Mouse (Mus musculus) hindbrain, postnatal 0 days (tissue): ENCODE measurements at regions not wholly inside any gene's neighbourhood (a gene's known extent, or its start where the extent isn't known, plus 50 kb on each side); places are given as distances from the start of the nearest gene placed in this dataset.

ENCODE experiments used
- ATAC-seq: fragments of 200-750 bp; cut with Nextera tagmentation; 2 replicates; pipeline ENCODE4 v1.8.0; 2017; ENCODE audit warnings: mild to moderate bottlenecking, moderate TSS enrichment, moderate library complexity
- DNase-seq: peaks from one replicate; pipeline ENCODE4 v3.0.0-alpha.2; 2015; ENCODE audit warnings: low spot score
- H3K27ac ChIP-seq: fragments of 300-500 bp; sonication (generic); 2 replicates; pipeline ENCODE4 v1.5.1; 2014; ENCODE audit warnings: mild to moderate bottlenecking
- H3K27me3 ChIP-seq: fragments of 300-500 bp; sonication (generic); 2 replicates; pipeline ENCODE4 v1.6.1; 2014; ENCODE audit warnings: low read length, mixed read lengths; ENCODE audit not compliant: insufficient read depth
- H3K36me3 ChIP-seq: fragments of 300-500 bp; sonication (generic); 2 replicates; pipeline ENCODE4 v1.6.1; 2014; ENCODE audit warnings: low read length, mixed read lengths; ENCODE audit not compliant: insufficient read depth
- H3K4me1 ChIP-seq: fragments of 300-500 bp; sonication (generic); 2 replicates; pipeline ENCODE4 v1.6.1; 2014; ENCODE audit warnings: antibody characterized with exemption, low read length, mixed read lengths; ENCODE audit not compliant: insufficient read depth
- H3K4me2 ChIP-seq: fragments of 300-500 bp; sonication (generic); 2 replicates; pipeline ENCODE4 v1.6.1; 2014; ENCODE audit warnings: low read depth, mild to moderate bottlenecking, low read length, moderate library complexity, mixed read lengths
- H3K4me3 ChIP-seq: fragments of 300-500 bp; sonication (generic); 2 replicates; pipeline ENCODE4 v1.5.1; 2014; ENCODE audit warnings: low read length
- H3K9ac ChIP-seq: fragments of 300-500 bp; sonication (generic); replicated peaks from 2 replicates; pipeline ENCODE4 v1.6.1; 2014; ENCODE audit warnings: mild to moderate bottlenecking, low read length, moderate library complexity, mixed read lengths
- H3K9me3 ChIP-seq: fragments of 300-500 bp; sonication (generic); 2 replicates; pipeline ENCODE4 v1.6.1; 2016; ENCODE audit warnings: low read length, mixed read lengths
- CTCF ChIP-seq: IDR thresholded peaks from 2 replicates; pipeline ENCODE4 v1.5.1; 2016; ENCODE audit warnings: antibody characterized with exemption, control low read depth, low read depth
- WGBS: fragments of 180-500 bp; shearing (Covaris S2); extraction: QIAGEN DNeasy Blood & Tissue Kit; methylation state at CpG from one replicate; pipeline ENCODE4 v1.1.7; 2014; 5-methylcytosine and 5-hydroxymethylcytosine counted together

DNA sequence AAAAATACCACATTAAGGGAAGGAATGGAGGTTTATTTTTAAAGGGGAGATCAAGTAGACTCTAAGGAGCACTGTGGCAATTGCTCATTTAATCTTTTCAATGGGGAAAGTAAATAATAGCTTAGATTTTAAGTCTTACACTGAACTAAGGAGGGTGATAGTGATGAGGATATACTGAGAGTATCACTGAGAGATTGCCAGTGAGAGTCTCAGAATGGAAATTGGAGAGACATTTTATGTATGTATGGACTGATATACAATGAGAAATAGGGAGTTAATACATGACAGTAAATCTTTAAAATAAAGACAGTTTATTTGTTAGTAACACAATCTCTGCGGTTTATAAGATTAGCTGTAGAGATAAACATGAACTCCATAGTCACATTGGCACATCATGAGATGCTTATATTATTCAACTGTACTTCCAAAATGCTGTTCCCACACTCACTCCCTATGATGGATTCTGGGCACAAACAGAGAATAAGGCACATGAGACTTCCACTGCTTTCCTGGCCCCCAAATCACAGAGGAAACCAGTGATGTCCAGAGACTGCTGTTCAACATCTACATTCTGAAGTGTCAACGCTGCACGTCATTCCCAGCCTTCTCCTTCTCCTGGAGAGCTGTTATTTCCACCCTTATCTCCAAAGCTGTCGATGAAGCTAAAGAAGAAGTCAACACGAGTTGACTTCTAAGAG lies 535.5 kb upstream of the Impad1 start:
- no peak for TF ChIP-seq CTCF
- WGBS, result 79% methylated on average over 5 of the region's 5 CpGs
- no peaks in the 10 kb centered on the region for H3K4me1 ChIP-seq
- H3K4me3 ChIP-seq, result no peak overlapping the region
- no peak overlapping the region for H3K27ac ChIP-seq
- DNase-seq, result no peak
- H3K36me3 ChIP-seq, result no peaks in the 10 kb centered on the region
- no peak overlapping the region for H3K4me2 ChIP-seq
- no peaks in the 10 kb centered on the region for H3K27me3 ChIP-seq
- H3K9ac ChIP-seq, result no peak overlapping the region
- no peak for ATAC-seq
- no peaks in the 10 kb centered on the region for H3K9me3 ChIP-seq

- Histone ChIP-seq H3K27ac (no peak overlapping the region), H3K9me3 (no peaks in the 10 kb centered on the region), H3K9ac (no peak overlapping the region), H3K27me3 (no peaks in the 10 kb centered on the region), H3K4me1 (no peaks in the 10 kb centered on the region), H3K36me3 (no peaks in the 10 kb centered on the region), H3K4me3 (no peak overlapping the region), H3K4me2 (no peak overlapping the region)
- DNase-seq (no peak), ATAC-seq (0 out of 2 replicates have a peak, but pooled peaks have one; percentile 32)
- WGBS, result 70% methylated on average over 2 of the region's 2 CpGs
- TF ChIP-seq CTCF, result no peak
Measured at GRCm38 (mm10) chr4:5327171-5327661, 534.1 kb upstream of the Impad1 start.

DNA sequence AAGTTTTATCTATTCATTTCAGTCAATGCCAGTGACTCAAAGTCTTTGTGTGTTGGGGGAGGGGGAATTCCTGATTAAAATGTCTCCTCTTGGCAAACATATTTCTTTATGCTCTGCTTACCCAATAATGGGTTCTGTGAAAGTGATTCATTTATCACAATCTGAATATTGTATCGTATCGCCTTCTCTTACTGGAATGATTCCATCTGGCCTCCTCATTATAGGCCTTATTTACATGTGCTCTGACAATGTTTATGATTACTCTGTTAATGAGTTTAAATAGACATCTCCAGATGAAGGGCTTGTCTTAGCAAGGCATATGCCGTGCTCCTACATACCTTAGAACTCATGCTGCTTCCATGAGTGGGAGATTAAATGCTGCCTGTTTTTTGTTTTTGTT lies 508.3 kb upstream of the Impad1 start:
- Histone ChIP-seq H3K36me3 (no peaks in the 10 kb centered on the region), H3K9ac (no peak overlapping the region), H3K4me1 (no peaks in the 10 kb centered on the region), H3K27ac (no peak overlapping the region), H3K9me3 (no peaks in the 10 kb centered on the region), H3K4me3 (no peak overlapping the region), H3K4me2 (no peak overlapping the region), H3K27me3 (no peaks in the 10 kb centered on the region)
- no peak for ATAC-seq
- WGBS, result 67% methylated on average over 3 of the region's 3 CpGs
- no peak for DNase-seq
- TF ChIP-seq CTCF, result no peak

DNA sequence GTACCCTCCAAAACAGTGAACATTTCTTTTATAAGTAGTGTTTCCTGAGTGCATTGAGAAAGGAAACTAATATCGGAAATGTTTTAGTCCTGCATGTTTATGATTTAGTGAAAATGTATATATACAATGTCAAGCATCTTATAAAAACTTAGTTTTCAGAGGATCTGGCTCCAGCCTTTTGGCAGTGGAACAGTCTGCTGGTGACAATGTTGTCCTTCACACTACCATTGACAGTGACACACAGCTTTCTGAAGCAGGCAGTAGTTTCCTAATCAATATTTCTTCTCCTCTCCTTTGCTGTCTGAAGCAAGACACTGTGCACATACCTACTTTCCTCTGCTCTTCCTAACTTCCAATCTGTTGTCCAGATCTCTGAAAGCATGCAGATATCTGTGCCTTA lies 507.9 kb upstream of the Impad1 start:
- Histone ChIP-seq H3K4me2 (no peak overlapping the region), H3K4me3 (no peak overlapping the region), H3K4me1 (no peaks in the 10 kb centered on the region), H3K9ac (no peak overlapping the region), H3K9me3 (no peaks in the 10 kb centered on the region), H3K27me3 (no peaks in the 10 kb centered on the region), H3K27ac (no peak overlapping the region), H3K36me3 (no peaks in the 10 kb centered on the region)
- WGBS, result 88% methylated on average over 1 of the region's 1 CpGs
- DNase-seq, result no peak
- no peak for TF ChIP-seq CTCF
- ATAC-seq, result no peak

GRCm38 (mm10) chr4:5299208-5299607 lies 506.1 kb upstream of the Impad1 start:
- 79% methylated on average over 2 of the region's 2 CpGs for WGBS
- Histone ChIP-seq H3K4me1 (no peaks in the 10 kb centered on the region), H3K9me3 (no peaks in the 10 kb centered on the region), H3K27me3 (no peaks in the 10 kb centered on the region), H3K4me3 (no peak overlapping the region), H3K9ac (no peak overlapping the region), H3K27ac (no peak overlapping the region), H3K36me3 (no peaks in the 10 kb centered on the region), H3K4me2 (no peak overlapping the region)
- no peak for TF ChIP-seq CTCF
- DNase-seq (no peak), ATAC-seq (no peak)

- H3K4me2 ChIP-seq, result no peak overlapping the region
- no peaks in the 10 kb centered on the region for H3K27me3 ChIP-seq
- DNase-seq (peak; percentile 3), ATAC-seq (no peak)
- TF ChIP-seq CTCF, result 0 out of 2 replicates have a peak, but pooled peaks have one; percentile 15
- no peaks in the 10 kb centered on the region for H3K4me1 ChIP-seq
- H3K4me3 ChIP-seq, result no peak overlapping the region
- no peaks in the 10 kb centered on the region for H3K9me3 ChIP-seq
- H3K36me3 ChIP-seq, result no peaks in the 10 kb centered on the region
- no peak overlapping the region for H3K9ac ChIP-seq
- H3K27ac ChIP-seq, result no peak overlapping the region
- 88% methylated on average over 1 of the region's 1 CpGs for WGBS
Measured at GRCm38 (mm10) chr4:5294030-5294429, 500.9 kb upstream of the Impad1 start.

DNA sequence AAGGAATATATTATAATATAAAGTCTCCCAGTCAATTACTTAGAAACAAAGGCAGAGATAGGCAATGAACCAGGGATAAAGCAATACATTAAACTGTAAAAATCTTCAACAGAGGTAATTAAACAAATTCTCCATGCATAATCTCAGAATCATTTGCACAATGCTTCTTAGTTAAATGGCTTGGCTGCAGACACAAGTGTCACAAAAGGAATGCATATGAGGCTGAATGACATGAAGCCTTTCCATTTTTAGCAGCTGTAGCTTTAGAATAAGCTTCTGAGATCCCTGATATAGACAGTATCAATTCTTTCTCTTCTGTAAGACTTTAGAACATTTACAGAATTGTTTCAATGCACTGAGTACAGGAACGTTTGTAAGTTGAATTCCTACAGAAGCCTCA lies 483.0 kb upstream of the Impad1 start:
- H3K9ac ChIP-seq, result no peak overlapping the region
- ATAC-seq (no peak), DNase-seq (no peak)
- H3K27ac ChIP-seq, result no peak overlapping the region
- H3K36me3 ChIP-seq, result no peaks in the 10 kb centered on the region
- no peaks in the 10 kb centered on the region for H3K27me3 ChIP-seq
- no peaks in the 10 kb centered on the region for H3K9me3 ChIP-seq
- H3K4me3 ChIP-seq, result no peak overlapping the region
- TF ChIP-seq CTCF, result no peak
- no peaks in the 10 kb centered on the region for H3K4me1 ChIP-seq
- H3K4me2 ChIP-seq, result no peak overlapping the region
- WGBS, result 39% methylated on average over 1 of the region's 1 CpGs
